Mouse (Mus musculus) lung, embryonic 15.5 days (tissue): Measurements from ENCODE around the gene Lrrc29. TPM values are rescaled to one million over a fixed set of nuclear protein-coding genes. Genes with fewer than 3 reads are reported as not detected.

ENCODE experiments used
- ATAC-seq: fragments of 200-750 bp; cut with Nextera tagmentation; 2 replicates; pipeline ENCODE4 v1.8.0; 2017; ENCODE audit warnings: moderate number of reproducible peaks, borderline replicate concordance; ENCODE audit not compliant: low FRiP score, low TSS enrichment; ENCODE audit errors: extremely low read depth
- H3K27ac ChIP-seq: fragments of 300-500 bp; sonication (generic); 2 replicates; pipeline ENCODE4 v1.5.1; 2015; ENCODE audit warnings: moderate library complexity, mild to moderate bottlenecking, inconsistent platforms
- H3K27me3 ChIP-seq: fragments of 300-500 bp; sonication (generic); 2 replicates; pipeline ENCODE4 v1.6.1; 2015; ENCODE audit warnings: inconsistent platforms
- H3K36me3 ChIP-seq: fragments of 300-500 bp; sonication (generic); 2 replicates; pipeline ENCODE4 v1.6.1; 2015; ENCODE audit warnings: inconsistent platforms
- H3K4me1 ChIP-seq: fragments of 300-500 bp; sonication (generic); 2 replicates; pipeline ENCODE4 v1.6.1; 2015; ENCODE audit warnings: inconsistent platforms
- H3K4me2 ChIP-seq: fragments of 300-500 bp; sonication (generic); 2 replicates; pipeline ENCODE4 v1.6.1; 2015; ENCODE audit warnings: inconsistent platforms, mild to moderate bottlenecking, moderate library complexity
- H3K4me3 ChIP-seq: fragments of 300-500 bp; sonication (generic); 2 replicates; pipeline ENCODE4 v1.5.1; 2015; ENCODE audit warnings: mild to moderate bottlenecking, inconsistent platforms
- H3K9ac ChIP-seq: fragments of 300-500 bp; sonication (generic); 2 replicates; pipeline ENCODE4 v1.6.1; 2015; ENCODE audit warnings: inconsistent platforms
- H3K9me3 ChIP-seq: fragments of 300-500 bp; sonication (generic); 2 replicates; pipeline ENCODE4 v1.6.1; 2016; ENCODE audit warnings: inconsistent platforms
- WGBS: fragments of 180-500 bp; shearing (Covaris S2); methylation state at CpG from one replicate; pipeline ENCODE4 v1.1.7; 2015; 5-methylcytosine and 5-hydroxymethylcytosine counted together
- microRNA counts: library from miRNA; unstranded; fragments of <30 nt; microRNA quantifications from one replicate; lab custom pipeline; 2016
- microRNA-seq: library from miRNA; unstranded; fragments of <30 nt; microRNA quantifications from one replicate; pipeline ENCODE4, GENCODE M21; 2016
- polyA plus RNA-seq: library from polyadenylated mRNA; unstranded; fragments of >200 nt; fragmentation: Nextera tagmentation; extraction: Ambion mirVana; gene quantifications from 2 replicates; pipeline ENCODE4 v1.2.1, GENCODE M21; 2015

The Lrrc29 gene
- polyA plus RNA-seq, 1 experiment from 2014 or later: 2.8 TPM

GRCm38 (mm10) chr8:105268342-105269074 lies 57.6 kb downstream of the Lrrc29 start:
- H3K4me1 ChIP-seq: peaks cover 49% of the 10 kb centered on the region
- peak; percentile 32; the same call in 1 of the 2 replicates for ATAC-seq
- no peaks in the 10 kb centered on the region for H3K9me3 ChIP-seq
- 1% methylated on average over 65 of the region's 65 CpGs for WGBS
- no peak overlapping the region for H3K27ac ChIP-seq
- peak overlapping the region; percentile 45 for H3K4me3 ChIP-seq
- peak overlapping the region; percentile 91 for H3K4me2 ChIP-seq
- H3K27me3 ChIP-seq: peaks cover 70% of the 10 kb centered on the region
- H3K9ac ChIP-seq: peak overlapping the region; percentile 28
- H3K36me3 ChIP-seq: no peaks in the 10 kb centered on the region

GRCm38 (mm10) chr8:105266775-105267174 lies 59.3 kb downstream of the Lrrc29 start:
- H3K4me1 ChIP-seq: peaks cover 54% of the 10 kb centered on the region
- 33% methylated on average over 13 of the region's 13 CpGs for WGBS
- no peak overlapping the region for H3K27ac ChIP-seq
- H3K4me2 ChIP-seq: no peak overlapping the region
- no peak overlapping the region for H3K9ac ChIP-seq
- no peaks in the 10 kb centered on the region for H3K36me3 ChIP-seq
- no peak overlapping the region for H3K4me3 ChIP-seq
- ATAC-seq: no peak
- no peaks in the 10 kb centered on the region for H3K9me3 ChIP-seq
- peaks cover 62% of the 10 kb centered on the region for H3K27me3 ChIP-seq

- ATAC-seq: no peak
- H3K4me2 ChIP-seq: peak overlapping the region; percentile 93
- peak overlapping the region; percentile 73 for H3K4me3 ChIP-seq
- 8% methylated on average over 10 of the region's 10 CpGs for WGBS
- H3K27me3 ChIP-seq: peaks cover 57% of the 10 kb centered on the region
- peak overlapping the region; percentile 51; the same call in 1 of the 2 replicates for H3K9ac ChIP-seq
- H3K4me1 ChIP-seq: peaks cover 50% of the 10 kb centered on the region
- H3K27ac ChIP-seq: no peak overlapping the region
- H3K9me3 ChIP-seq: no peaks in the 10 kb centered on the region
- no peaks in the 10 kb centered on the region for H3K36me3 ChIP-seq
These were observed 61.0 kb downstream of the Lrrc29 start for GRCm38 (mm10) chr8:105265128-105265527.

- Histone ChIP-seq H3K9me3 (no peaks in the 10 kb centered on the region), H3K36me3 (no peaks in the 10 kb centered on the region), H3K4me2 (peak within 1 kb of the TSS; percentile 93), H3K4me1 (peaks cover 50% of the 10 kb centered on the region), H3K9ac (peak within 1 kb of the TSS; percentile 51), H3K4me3 (peak within 1 kb of the TSS; percentile 73), H3K27ac (no peak within 1 kb of the TSS), H3K27me3 (peaks cover 57% of the 10 kb centered on the region)
- ATAC-seq: peak; percentile 70
- WGBS: under 1% methylated on average over 54 of the region's 54 CpGs
These were observed 61.8 kb downstream of the Lrrc29 start, which contains the start of the genes Tradd and Fbxl8 for GRCm38 (mm10) chr8:105264024-105264982. Tradd (minus strand) TSS chr8:105264609. Fbxl8 (plus strand) TSS chr8:105264648.

GRCm38 (mm10) chr8:105263244-105263912 lies 62.7 kb downstream of the Lrrc29 start:
- Histone ChIP-seq H3K4me1 (peaks cover 48% of the 10 kb centered on the region), H3K27ac (no peak overlapping the region), H3K4me3 (peak overlapping the region; percentile 73), H3K4me2 (peak overlapping the region; percentile 93), H3K9ac (no peak overlapping the region), H3K36me3 (no peaks in the 10 kb centered on the region), H3K27me3 (peaks cover 57% of the 10 kb centered on the region), H3K9me3 (no peaks in the 10 kb centered on the region)
- WGBS: 41% methylated on average over 16 of the region's 16 CpGs
- ATAC-seq: no peak

MicroRNA genes within 50 kb of the gene (microRNA counts, 519-probe panel; counts per million panel counts)
- microRNA mmu-miR-328 (lab: Ali Mortazavi, UCI): 1,986 counts per million, percentile 16 among the panel's probes with 10 or more counts

Small RNAs within 50 kb of the gene (microRNA-seq; reads per million reads assigned to microRNA genes)
- not detected for gene Gm27320
- gene Mir328: 215 reads per million, percentile 60 among the genes with 10 or more reads in this experiment

Other genes starting within 250 kb of the Lrrc29 start
- gene Ces3b, start 242.5 kb downstream of the Lrrc29 start, polyA plus RNA-seq: not detected in 2 replicates
- not detected in 2 replicates for gene Ces4a, start 194.5 kb downstream of the Lrrc29 start, polyA plus RNA-seq
- 62.9 and 63.3 TPM in 2 replicates for gene Cbfb, start 155.6 kb downstream of the Lrrc29 start, polyA plus RNA-seq
- 38.2 and 38.8 TPM in 2 replicates for gene D230025D16Rik, start 101.1 kb downstream of the Lrrc29 start, polyA plus RNA-seq
- gene B3gnt9, start 71.1 kb downstream of the Lrrc29 start, polyA plus RNA-seq: 23.4 and 26.0 TPM in 2 replicates
- 29.8 and 33.6 TPM in 2 replicates for gene Tradd, start 61.7 kb downstream of the Lrrc29 start, polyA plus RNA-seq
- 4.8 and 4.9 TPM in 2 replicates for gene Fbxl8, start 61.6 kb downstream of the Lrrc29 start, polyA plus RNA-seq
- gene Hsf4, start 56.5 kb downstream of the Lrrc29 start, polyA plus RNA-seq: 0.61 and 0.69 TPM in 2 replicates
- 1.5 and 1.7 TPM in 2 replicates for gene Nol3, start 50.1 kb downstream of the Lrrc29 start, polyA plus RNA-seq
- gene 4931428F04Rik, start 36.4 kb downstream of the Lrrc29 start, polyA plus RNA-seq: 9.7 and 10.0 TPM in 2 replicates
- gene Exoc3l, start 30.2 kb downstream of the Lrrc29 start, polyA plus RNA-seq: 30.3 and 32.9 TPM in 2 replicates
- gene E2f4, start 28.6 kb downstream of the Lrrc29 start, polyA plus RNA-seq: 76.4 and 77.3 TPM in 2 replicates
- gene Elmo3, start 20.7 kb downstream of the Lrrc29 start, polyA plus RNA-seq: 10.1 and 12.1 TPM in 2 replicates
- 110 and 116 TPM in 2 replicates for gene Tmem208, start 76 bp upstream of the Lrrc29 start, polyA plus RNA-seq
- gene Fhod1, start 21.7 kb upstream of the Lrrc29 start, polyA plus RNA-seq: 10.6 and 11.9 TPM in 2 replicates
- gene Slc9a5, start 22.6 kb upstream of the Lrrc29 start, polyA plus RNA-seq: 6.4 and 7.2 TPM in 2 replicates
- 1.1 and 1.5 TPM in 2 replicates for gene Plekhg4, start 47.0 kb upstream of the Lrrc29 start, polyA plus RNA-seq
- gene Kctd19, start 87.2 kb upstream of the Lrrc29 start, polyA plus RNA-seq: not detected in 2 replicates
- gene Lrrc36, start 87.3 kb upstream of the Lrrc29 start, polyA plus RNA-seq: 0.43 and 0.67 TPM in 2 replicates
- gene Tppp3, start 145.2 kb upstream of the Lrrc29 start, polyA plus RNA-seq: 63.3 and 63.6 TPM in 2 replicates
- gene Zdhhc1, start 170.6 kb upstream of the Lrrc29 start, polyA plus RNA-seq: 44.0 and 50.9 TPM in 2 replicates
- gene Hsd11b2, start 192.5 kb upstream of the Lrrc29 start, polyA plus RNA-seq: 2.6 and 2.8 TPM in 2 replicates
- 80.8 and 82.1 TPM in 2 replicates for gene Atp6v0d1, start 239.8 kb upstream of the Lrrc29 start, polyA plus RNA-seq